Mouse (Mus musculus) ES-Bruce4 (cell line): ENCODE data around the gene Adamtsl4. TPM values are rescaled to one million over a fixed set of nuclear protein-coding genes. Genes with fewer than 3 reads are reported as not detected.
"Not testable (repeated sequence)": the region's sequence is repeated elsewhere in the genome, so short reads cannot be mapped to it uniquely, and the experiment has no call there.

Experiments used
- H3K27ac ChIP-seq: 2 replicates; pipeline ENCODE4 v1.5.1; 2012; ENCODE audit warnings: low read length, inconsistent platforms; ENCODE audit not compliant: insufficient read depth
- H3K27me3 ChIP-seq: 2 replicates; pipeline ENCODE4 v1.6.1; 2012; ENCODE audit warnings: mild to moderate bottlenecking, low read length, inconsistent platforms; ENCODE audit not compliant: control insufficient read depth, poor library complexity, insufficient read depth, severe bottlenecking
- H3K36me3 ChIP-seq: 2 replicates; pipeline ENCODE4 v1.6.1; 2012; ENCODE audit warnings: inconsistent platforms, mild to moderate bottlenecking, low read length, moderate library complexity; ENCODE audit not compliant: control insufficient read depth, poor library complexity, insufficient read depth, severe bottlenecking
- H3K4me1 ChIP-seq: one replicate; pipeline ENCODE4 v1.8.1; 2011; ENCODE audit warnings: low read length; ENCODE audit not compliant: control insufficient read depth, insufficient read depth
- H3K4me3 ChIP-seq: 2 replicates; pipeline ENCODE4 v1.5.1; 2011; ENCODE audit warnings: low read depth, mild to moderate bottlenecking, low read length
- H3K9ac ChIP-seq: 2 replicates; pipeline ENCODE4 v1.6.1; 2012; ENCODE audit warnings: low read depth, mild to moderate bottlenecking, inconsistent platforms; ENCODE audit not compliant: poor library complexity, severe bottlenecking
- H3K9me3 ChIP-seq: replicated peaks from 2 replicates; pipeline ENCODE4 v1.6.1; 2012; ENCODE audit warnings: mild to moderate bottlenecking, low read length, inconsistent platforms; ENCODE audit not compliant: control insufficient read depth, poor library complexity, insufficient read depth, severe bottlenecking
- CTCF ChIP-seq: IDR thresholded peaks from one replicate; pipeline ENCODE4 v1.8.1; 2011; ENCODE audit warnings: low read depth, low read length
- EP300 ChIP-seq: IDR thresholded peaks from 2 replicates; pipeline ENCODE4 v1.6.1; 2011; ENCODE audit warnings: low read depth, low read length; ENCODE audit not compliant: insufficient read depth
- POLR2A ChIP-seq: IDR thresholded peaks from one replicate; pipeline ENCODE4 v1.8.1; 2011; ENCODE audit warnings: low read length; ENCODE audit not compliant: insufficient read depth
- polyA plus RNA-seq: library from polyadenylated mRNA; stranded (reverse); fragments of >200 nt; gene quantifications from 2 replicates; pipeline ENCODE4 v1.2.4, GENCODE M21; 2011; ENCODE audit warnings: low read depth; ENCODE audit not compliant: missing spikeins, insufficient read depth, insufficient read length

The Adamtsl4 gene
- polyA plus RNA-seq, 1 experiment = 10.1 TPM

DNA sequence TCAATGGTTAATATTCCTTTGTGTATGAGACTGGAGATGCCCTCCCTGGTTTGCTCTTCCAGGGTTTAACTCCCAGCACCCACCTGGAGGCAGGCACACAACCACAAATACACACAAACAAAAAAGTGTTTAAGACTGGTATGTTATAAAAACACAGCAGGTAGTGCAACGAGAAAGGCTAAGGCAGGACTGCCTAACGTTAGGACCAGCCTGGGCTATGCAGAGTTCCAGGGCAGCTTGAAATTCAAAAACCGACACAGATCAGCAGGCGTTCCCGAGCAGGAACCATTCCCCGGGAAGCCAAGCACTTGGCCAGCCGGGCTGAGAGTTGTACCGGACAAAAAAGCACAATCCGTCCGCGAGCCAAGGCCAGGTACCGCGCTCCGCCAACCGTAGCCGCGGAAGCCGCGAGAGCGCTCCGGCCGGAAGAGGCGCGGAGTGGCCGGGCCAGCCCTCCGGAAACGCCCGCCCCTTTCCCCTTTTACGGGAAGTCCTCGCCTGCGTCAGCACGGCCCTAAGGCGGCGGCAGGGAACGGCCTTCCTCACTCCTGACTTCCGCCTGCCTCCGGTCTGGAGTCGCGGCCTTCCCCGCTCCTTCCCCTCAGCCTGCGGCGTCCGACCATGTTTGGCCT lies 29.4 kb downstream of the Adamtsl4 start, which contains the start of gene Mcl1:
Gene Mcl1, plus strand, starts transcription at position 553 of the 632 bp plus-strand sequence.
- Histone ChIP-seq H3K9me3 (no peaks in the 10 kb centered on the region), H3K36me3 (peaks cover 40% of the 10 kb centered on the region), H3K27me3 (no peaks in the 10 kb centered on the region), H3K27ac (peak within 1 kb of the TSS; percentile 97), H3K4me3 (peak within 1 kb of the TSS; percentile 98), H3K9ac (peak within 1 kb of the TSS; percentile 98), H3K4me1 (peaks cover 2% of the 10 kb centered on the region)
- TF ChIP-seq EP300 (peak; percentile 26; the same call in 1 of the 2 replicates), POLR2A (peak; percentile 97), CTCF (no peak)

DNA sequence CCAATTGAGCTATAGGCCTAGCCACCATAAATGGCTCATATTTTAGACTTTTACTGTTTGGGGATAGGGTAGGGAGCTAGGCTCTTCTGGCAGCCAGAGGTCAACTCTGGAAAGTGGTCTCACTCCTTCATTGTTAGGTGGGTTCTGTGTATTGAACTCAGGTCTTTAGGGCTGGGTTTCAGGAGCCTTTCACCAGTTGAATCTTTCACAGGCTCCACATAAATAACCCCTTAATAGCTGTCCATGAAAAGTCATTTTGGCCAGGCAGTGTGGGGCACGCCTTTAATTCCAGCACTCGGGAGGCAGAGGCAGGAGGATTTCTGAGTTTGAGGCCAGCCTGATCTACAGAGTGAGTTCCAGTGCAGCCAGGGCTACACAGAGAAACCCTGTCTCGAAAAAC lies 30.0 kb downstream of the Adamtsl4 start:
- H3K4me3 ChIP-seq = peak overlapping the region; percentile 98
- H3K9ac ChIP-seq = peak overlapping the region; percentile 98
- no peaks in the 10 kb centered on the region for H3K27me3 ChIP-seq
- peaks cover 35% of the 10 kb centered on the region for H3K36me3 ChIP-seq
- H3K9me3 ChIP-seq = no peaks in the 10 kb centered on the region
- peaks cover 2% of the 10 kb centered on the region for H3K4me1 ChIP-seq
- peak overlapping the region; percentile 94 for H3K27ac ChIP-seq
- no peak for TF ChIP-seq POLR2A
- TF ChIP-seq CTCF = no peak
- no peak for TF ChIP-seq EP300

DNA sequence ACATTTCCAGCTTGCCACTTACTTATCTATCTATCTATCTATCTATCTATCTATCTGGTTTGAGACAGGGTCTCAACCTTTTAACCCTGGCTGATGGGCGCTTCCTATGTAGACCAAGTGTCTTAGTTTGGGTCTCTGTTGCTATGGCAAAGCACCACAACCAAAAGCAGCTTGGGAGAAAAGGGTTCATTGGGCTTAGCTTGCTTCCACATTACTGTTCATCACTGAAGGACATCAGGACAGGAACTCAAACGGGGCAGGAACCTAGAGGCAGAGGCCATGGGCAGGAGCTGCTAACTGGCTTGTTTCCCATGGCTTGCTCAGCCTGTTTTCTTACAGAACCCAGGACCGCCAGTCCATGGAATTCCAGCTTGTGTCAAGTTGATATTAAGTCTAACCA lies 30.6 kb downstream of the Adamtsl4 start:
- Histone ChIP-seq H3K9ac (peak overlapping the region; percentile 98), H3K27ac (peak overlapping the region; percentile 94), H3K36me3 (peaks cover 29% of the 10 kb centered on the region), H3K9me3 (no peaks in the 10 kb centered on the region), H3K27me3 (no peaks in the 10 kb centered on the region), H3K4me1 (peaks cover 2% of the 10 kb centered on the region), H3K4me3 (no peak overlapping the region)
- TF ChIP-seq POLR2A = no peak
- no peak for TF ChIP-seq CTCF
- TF ChIP-seq EP300 = no peak

DNA sequence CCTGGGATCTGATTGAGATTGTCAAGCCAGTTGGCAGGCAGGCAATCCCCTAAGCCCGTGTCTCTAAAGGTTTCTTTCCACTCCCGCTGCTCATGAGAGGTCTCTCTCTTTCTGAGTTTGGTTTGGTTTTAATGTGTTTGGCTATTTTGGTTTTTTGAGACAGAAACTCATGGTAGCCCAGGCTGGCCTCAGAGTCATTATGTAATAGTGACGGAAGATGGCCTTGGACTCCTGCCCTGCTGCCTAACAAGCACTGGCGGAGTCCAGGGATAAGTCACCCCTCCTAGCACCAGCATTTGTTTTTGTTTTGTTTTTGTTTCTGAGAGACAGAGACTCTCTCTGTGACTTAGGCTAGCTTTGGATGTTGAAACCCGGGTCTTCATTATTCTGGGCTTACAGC lies 32.3 kb downstream of the Adamtsl4 start:
- Histone ChIP-seq H3K27me3 (no peaks in the 10 kb centered on the region), H3K9me3 (no peaks in the 10 kb centered on the region), H3K27ac (peak overlapping the region; percentile 99), H3K4me1 (peaks cover 4% of the 10 kb centered on the region), H3K36me3 (peaks cover 13% of the 10 kb centered on the region), H3K9ac (0 out of 2 replicates have a peak overlapping the region, but pooled peaks have one; percentile 50), H3K4me3 (no peak overlapping the region)
- TF ChIP-seq POLR2A (no peak), EP300 (no peak), CTCF (no peak)

DNA sequence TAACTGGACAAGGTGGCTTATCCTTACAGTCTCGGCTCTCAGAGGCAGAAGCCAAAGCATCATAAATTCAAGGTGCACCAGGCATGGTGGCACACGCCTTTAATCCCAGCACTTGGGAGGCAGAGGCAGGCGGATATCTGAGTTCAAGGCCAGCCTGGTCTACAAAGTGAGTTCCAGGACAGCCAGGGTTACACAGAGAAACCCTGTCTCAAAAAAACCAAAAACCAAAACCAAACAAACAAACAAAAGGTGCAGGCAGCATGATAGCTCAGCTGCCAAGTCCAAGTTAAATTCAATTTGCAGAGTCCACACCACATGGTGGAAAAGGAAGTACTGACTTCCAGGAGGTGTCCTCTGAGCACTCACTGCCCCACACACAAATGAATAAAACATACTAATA lies 33.3 kb downstream of the Adamtsl4 start:
- H3K4me1 ChIP-seq, H3K27me3 ChIP-seq, H3K4me3 ChIP-seq, H3K9me3 ChIP-seq, H3K36me3 ChIP-seq: not testable (repeated sequence)
- peak overlapping the region; percentile 50 for H3K9ac ChIP-seq
- H3K27ac ChIP-seq = peak overlapping the region; percentile 99

DNA sequence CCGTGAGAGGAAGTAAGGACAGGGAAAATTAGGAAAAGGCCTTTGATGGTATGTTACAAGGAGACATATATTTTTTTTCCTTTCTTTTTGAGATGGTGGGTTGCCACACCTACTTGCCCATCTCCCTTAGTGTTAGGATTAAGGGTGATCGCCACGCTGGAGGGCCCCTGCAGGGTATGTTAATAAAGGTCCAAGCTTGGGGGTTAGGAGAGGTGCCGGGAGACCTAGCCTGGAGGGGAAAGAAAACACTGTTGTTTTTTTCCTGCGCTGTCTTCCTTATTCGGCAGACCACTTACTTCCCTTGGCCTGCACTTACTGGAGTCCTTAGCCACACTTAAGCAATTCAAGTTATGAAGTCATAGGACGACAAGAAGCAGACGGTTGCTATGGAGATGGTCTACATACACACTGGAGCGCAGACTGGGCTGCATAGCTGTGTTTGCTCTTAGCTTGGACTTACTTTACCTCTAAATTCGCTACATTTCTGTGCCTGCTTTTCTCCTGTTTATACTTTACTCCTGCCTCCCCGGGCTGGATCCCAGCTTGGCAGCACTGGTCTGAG lies 34.2 kb downstream of the Adamtsl4 start:
- TF ChIP-seq EP300 (peak; percentile 98), POLR2A (no peak), CTCF (no peak)
- Histone ChIP-seq H3K27me3 (no peaks in the 10 kb centered on the region), H3K4me3 (peak overlapping the region; percentile 36), H3K4me1 (peaks cover 5% of the 10 kb centered on the region), H3K36me3 (no peaks in the 10 kb centered on the region), H3K9me3 (no peaks in the 10 kb centered on the region), H3K9ac (peak overlapping the region; percentile 50), H3K27ac (peak overlapping the region; percentile 99)
